Mouse (Mus musculus) forebrain, embryonic 16.5 days (tissue): ENCODE measurements around the gene Rnf39. TPM values are rescaled to one million over a fixed set of nuclear protein-coding genes. Genes with fewer than 3 reads are reported as not detected.

Experiments used
- ATAC-seq: fragments of 200-750 bp; cut with Nextera tagmentation; 2 replicates; pipeline ENCODE4 v1.8.0; 2017; ENCODE audit warnings: mild to moderate bottlenecking, moderate library complexity
- H3K27ac ChIP-seq: fragments of 300-500 bp; sonication (generic); 2 replicates; pipeline ENCODE4 v1.5.1; 2014; ENCODE audit warnings: low read length, control low read depth
- H3K27me3 ChIP-seq: fragments of 300-500 bp; sonication (generic); replicated peaks from 2 replicates; pipeline ENCODE4 v1.6.1; 2014; ENCODE audit warnings: low read length; ENCODE audit not compliant: control insufficient read depth, insufficient read depth
- H3K36me3 ChIP-seq: fragments of 300-500 bp; sonication (generic); 2 replicates; pipeline ENCODE4 v1.6.1; 2014; ENCODE audit not compliant: control insufficient read depth, insufficient read depth
- H3K4me1 ChIP-seq: fragments of 300-500 bp; sonication (generic); replicated peaks from 2 replicates; pipeline ENCODE4 v1.6.1; 2014; ENCODE audit warnings: low read length; ENCODE audit not compliant: control insufficient read depth, insufficient read depth
- H3K4me2 ChIP-seq: fragments of 300-500 bp; sonication (generic); 2 replicates; pipeline ENCODE4 v1.6.1; 2014; ENCODE audit warnings: mild to moderate bottlenecking, low read length, control low read depth
- H3K4me3 ChIP-seq: fragments of 300-500 bp; sonication (generic); replicated peaks from 2 replicates; pipeline ENCODE4 v1.5.1; 2014; ENCODE audit warnings: mild to moderate bottlenecking, low read length, control low read depth
- H3K9ac ChIP-seq: fragments of 300-500 bp; sonication (generic); replicated peaks from 2 replicates; pipeline ENCODE4 v1.6.1; 2014; ENCODE audit warnings: low read depth, low read length, control low read depth
- H3K9me3 ChIP-seq: fragments of 300-500 bp; sonication (generic); 2 replicates; pipeline ENCODE4 v1.6.1; 2016; ENCODE audit warnings: low read length; ENCODE audit not compliant: control insufficient read depth
- WGBS: fragments of 180-500 bp; shearing (Covaris S2); extraction: QIAGEN DNeasy Blood & Tissue Kit; methylation state at CpG from one replicate; pipeline ENCODE4 v1.1.7; 2014; 5-methylcytosine and 5-hydroxymethylcytosine counted together
- polyA plus RNA-seq: library from polyadenylated mRNA; unstranded; fragments of >200 nt; fragmentation: Nextera tagmentation; extraction: Ambion mirVana; gene quantifications from 2 replicates; pipeline ENCODE4 v1.2.1, GENCODE M21; 2015

Rnf39 gene
- polyA plus RNA-seq, 1 experiment from 2014 or later, result 1.1 TPM

- Histone ChIP-seq H3K4me1 (no peaks in the 10 kb centered on the region), H3K27me3 (no peaks in the 10 kb centered on the region), H3K27ac (no peak overlapping the region), H3K9me3 (no peaks in the 10 kb centered on the region), H3K4me3 (no peak overlapping the region), H3K36me3 (no peaks in the 10 kb centered on the region), H3K9ac (no peak overlapping the region), H3K4me2 (no peak overlapping the region)
- ATAC-seq, result no peak
- 87% methylated on average over 14 of the region's 14 CpGs for WGBS
Measured at GRCm38 (mm10) chr17:36970316-36970890, 27.7 kb downstream of the Rnf39 start.

- Histone ChIP-seq H3K27ac (no peak overlapping the region), H3K4me3 (no peak overlapping the region), H3K9me3 (no peaks in the 10 kb centered on the region), H3K9ac (no peak overlapping the region), H3K4me2 (no peak overlapping the region), H3K4me1 (no peaks in the 10 kb centered on the region), H3K27me3 (no peaks in the 10 kb centered on the region), H3K36me3 (no peaks in the 10 kb centered on the region)
- ATAC-seq, result no peak
- 88% methylated on average over 6 of the region's 6 CpGs for WGBS
Measured at GRCm38 (mm10) chr17:36971172-36971850, 28.6 kb downstream of the Rnf39 start.

- H3K9me3 ChIP-seq, result no peaks in the 10 kb centered on the region
- no peak overlapping the region for H3K4me2 ChIP-seq
- H3K4me3 ChIP-seq, result no peak overlapping the region
- WGBS, result 87% methylated on average over 3 of the region's 3 CpGs
- no peak overlapping the region for H3K27ac ChIP-seq
- no peak for ATAC-seq
- H3K27me3 ChIP-seq, result no peaks in the 10 kb centered on the region
- no peaks in the 10 kb centered on the region for H3K4me1 ChIP-seq
- H3K9ac ChIP-seq, result no peak overlapping the region
- H3K36me3 ChIP-seq, result no peaks in the 10 kb centered on the region
Measured at GRCm38 (mm10) chr17:36972791-36973190, 30.1 kb downstream of the Rnf39 start.

DNA sequence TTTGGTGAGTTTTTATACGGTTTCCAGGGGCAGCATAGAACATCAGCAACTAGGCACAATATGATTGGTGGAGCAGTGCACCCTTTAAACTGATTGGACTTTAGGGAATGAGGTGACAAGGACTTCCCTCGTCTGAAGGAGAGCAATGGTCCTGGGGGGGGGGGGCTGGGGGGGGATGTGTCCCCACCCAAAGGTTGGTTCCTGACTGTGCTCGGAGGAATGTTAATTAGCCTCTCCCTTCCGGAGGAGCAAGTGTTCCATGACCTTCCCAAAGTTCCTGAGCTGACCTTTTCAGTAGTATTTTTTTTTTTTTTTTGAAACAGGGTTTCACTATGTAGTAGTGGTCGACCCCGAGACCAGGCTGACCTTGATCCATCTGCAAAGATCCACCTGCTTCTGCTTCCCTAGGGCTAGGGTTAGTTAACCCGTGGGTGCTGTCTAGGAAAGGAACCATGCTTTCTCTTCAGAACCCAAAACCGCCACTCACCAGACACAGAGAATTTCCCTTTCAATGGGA lies 30.6 kb downstream of the Rnf39 start:
- no peaks in the 10 kb centered on the region for H3K9me3 ChIP-seq
- H3K4me1 ChIP-seq, result no peaks in the 10 kb centered on the region
- no peak overlapping the region for H3K4me2 ChIP-seq
- ATAC-seq, result no peak
- H3K36me3 ChIP-seq, result no peaks in the 10 kb centered on the region
- no peak overlapping the region for H3K4me3 ChIP-seq
- H3K27me3 ChIP-seq, result no peaks in the 10 kb centered on the region
- no peak overlapping the region for H3K9ac ChIP-seq
- no peak overlapping the region for H3K27ac ChIP-seq
- WGBS, result 79% methylated on average over 8 of the region's 8 CpGs

GRCm38 (mm10) chr17:36981221-36981813 lies 38.6 kb downstream of the Rnf39 start, which contains the start of gene 2410137M14Rik:
Gene 2410137M14Rik (minus strand): TSS chr17:36981237.
- H3K4me2 ChIP-seq, result no peak within 1 kb of the TSS
- H3K27me3 ChIP-seq, result no peaks in the 10 kb centered on the region
- no peak within 1 kb of the TSS for H3K9ac ChIP-seq
- H3K4me1 ChIP-seq, result no peaks in the 10 kb centered on the region
- no peaks in the 10 kb centered on the region for H3K36me3 ChIP-seq
- 10% methylated on average over 18 of the region's 18 CpGs for WGBS
- no peaks in the 10 kb centered on the region for H3K9me3 ChIP-seq
- H3K4me3 ChIP-seq, result no peak within 1 kb of the TSS
- H3K27ac ChIP-seq, result no peak within 1 kb of the TSS
- ATAC-seq, result no peak

- no peak overlapping the region for H3K27ac ChIP-seq
- no peak overlapping the region for H3K9ac ChIP-seq
- ATAC-seq, result no peak
- no peaks in the 10 kb centered on the region for H3K36me3 ChIP-seq
- H3K4me1 ChIP-seq, result no peaks in the 10 kb centered on the region
- H3K27me3 ChIP-seq, result no peaks in the 10 kb centered on the region
- H3K4me2 ChIP-seq, result no peak overlapping the region
- 5% methylated on average over 4 of the region's 4 CpGs for WGBS
- H3K4me3 ChIP-seq, result no peak overlapping the region
- no peaks in the 10 kb centered on the region for H3K9me3 ChIP-seq
Measured at GRCm38 (mm10) chr17:36981845-36982244, 39.1 kb downstream of the Rnf39 start.

DNA sequence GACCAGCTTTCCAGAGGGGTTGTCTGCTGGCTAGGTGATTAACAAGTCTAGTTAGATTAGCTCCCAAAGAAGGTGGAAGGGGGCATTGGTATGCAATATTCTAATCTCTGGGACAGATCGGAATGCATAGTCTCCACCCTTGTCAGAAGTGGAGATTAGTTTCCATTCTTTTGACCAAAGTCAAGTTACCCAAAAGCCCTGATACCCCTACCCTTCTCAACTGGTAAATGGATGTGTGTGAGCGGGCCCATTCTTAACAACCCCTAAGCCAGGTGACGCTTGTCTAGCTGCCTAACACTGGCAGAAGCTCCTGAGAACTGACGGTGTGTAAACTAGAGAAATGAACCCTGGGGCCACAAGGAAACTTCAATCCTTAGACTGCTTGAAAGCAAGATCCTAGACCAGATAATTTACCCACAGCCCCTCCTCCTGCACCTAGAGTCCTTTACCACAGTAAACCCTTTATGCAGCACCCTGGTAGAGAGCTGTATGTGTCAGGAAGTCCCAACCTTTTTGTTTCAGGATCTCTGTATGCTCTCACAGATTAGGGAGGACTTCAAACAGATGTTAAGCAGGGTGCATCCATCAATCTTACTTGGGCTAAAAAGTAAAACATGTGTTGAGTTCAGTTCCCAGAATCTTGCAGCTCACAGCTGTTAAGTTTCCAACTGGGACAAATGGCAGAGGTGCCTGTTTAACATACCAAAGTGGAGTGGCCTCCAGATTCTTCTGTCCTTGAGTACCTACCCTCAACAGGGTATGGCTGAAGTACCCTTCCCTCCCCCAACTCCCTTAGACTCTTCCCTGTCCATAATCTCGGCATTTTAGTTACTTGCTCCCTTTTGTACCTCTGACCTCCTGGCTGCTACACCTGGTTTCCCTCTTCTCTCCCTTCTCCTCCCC lies 39.8 kb downstream of the Rnf39 start:
- Histone ChIP-seq H3K27ac (no peak overlapping the region), H3K4me3 (no peak overlapping the region), H3K4me1 (no peaks in the 10 kb centered on the region), H3K4me2 (no peak overlapping the region), H3K9ac (no peak overlapping the region), H3K9me3 (no peaks in the 10 kb centered on the region), H3K36me3 (no peaks in the 10 kb centered on the region), H3K27me3 (peaks cover 3% of the 10 kb centered on the region; the same call in 1 of the 2 replicates)
- 40% methylated on average over 5 of the region's 5 CpGs for WGBS
- ATAC-seq, result no peak

DNA sequence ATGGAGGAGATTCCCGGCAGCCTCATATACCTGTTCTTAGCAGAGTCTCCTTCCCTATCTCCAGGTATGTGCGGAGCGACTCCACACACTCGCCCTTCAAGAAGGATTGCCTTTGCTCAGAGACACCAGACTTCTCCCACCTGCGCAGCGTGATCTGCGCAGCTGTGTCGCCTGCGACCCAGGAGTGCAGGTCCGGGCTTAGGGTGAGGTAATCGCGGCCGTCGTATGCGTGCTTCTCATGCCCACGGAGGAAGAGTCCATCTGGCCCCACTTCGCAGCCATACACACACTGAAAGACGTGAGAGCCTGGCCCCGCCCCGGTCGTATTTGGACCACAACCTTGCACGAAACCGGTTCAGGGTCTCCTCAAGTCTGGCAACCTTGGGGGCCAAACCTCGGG lies 45.8 kb downstream of the Rnf39 start:
- WGBS, result 6% methylated on average over 24 of the region's 24 CpGs
- no peaks in the 10 kb centered on the region for H3K9me3 ChIP-seq
- H3K4me1 ChIP-seq, result no peaks in the 10 kb centered on the region
- H3K27ac ChIP-seq, result no peak overlapping the region
- H3K4me2 ChIP-seq, result peak overlapping the region; percentile 5; the same call in 1 of the 2 replicates
- H3K27me3 ChIP-seq, result peaks cover 19% of the 10 kb centered on the region
- no peak overlapping the region for H3K9ac ChIP-seq
- H3K36me3 ChIP-seq, result no peaks in the 10 kb centered on the region
- 0 out of 2 replicates have a peak, but pooled peaks have one; percentile 12 for ATAC-seq
- 0 out of 2 replicates have a peak overlapping the region, but pooled peaks have one; percentile 9 for H3K4me3 ChIP-seq
